Mouse (Mus musculus) kidney, postnatal 0 days (tissue): ENCODE results near the gene Dnajc6. TPM values are rescaled to one million over a fixed set of nuclear protein-coding genes. Genes with fewer than 3 reads are reported as not detected.

Source experiments
- ATAC-seq: fragments of 200-750 bp; cut with Nextera tagmentation; replicated peaks from 2 replicates; pipeline ENCODE4 v1.8.0; 2017; ENCODE audit warnings: low read depth, moderate number of reproducible peaks, moderate TSS enrichment, moderate library complexity; ENCODE audit not compliant: low FRiP score
- DNase-seq: peaks from one replicate; pipeline ENCODE4 v3.0.0-alpha.2; 2016; ENCODE audit warnings: low spot score
- H3K27ac ChIP-seq: fragments of 300-500 bp; sonication (generic); 2 replicates; pipeline ENCODE4 v1.5.1; 2014; ENCODE audit warnings: mild to moderate bottlenecking
- H3K27me3 ChIP-seq: fragments of 300-500 bp; sonication (generic); 2 replicates; pipeline ENCODE4 v1.6.1; 2014; ENCODE audit warnings: low read length, mixed read lengths; ENCODE audit not compliant: insufficient read depth
- H3K36me3 ChIP-seq: fragments of 300-500 bp; sonication (generic); 2 replicates; pipeline ENCODE4 v1.6.1; 2014; ENCODE audit warnings: low read length, mixed read lengths; ENCODE audit not compliant: insufficient read depth
- H3K4me1 ChIP-seq: fragments of 300-500 bp; sonication (generic); replicated peaks from 2 replicates; pipeline ENCODE4 v1.6.1; 2014; ENCODE audit warnings: antibody characterized with exemption, low read length, mixed read lengths; ENCODE audit not compliant: insufficient read depth
- H3K4me2 ChIP-seq: fragments of 300-500 bp; sonication (generic); 2 replicates; pipeline ENCODE4 v1.6.1; 2014; ENCODE audit warnings: mild to moderate bottlenecking, low read length, moderate library complexity, mixed read lengths
- H3K4me3 ChIP-seq: fragments of 300-500 bp; sonication (generic); replicated peaks from 2 replicates; pipeline ENCODE4 v1.5.1; 2014; ENCODE audit warnings: low read depth, low read length
- H3K9ac ChIP-seq: fragments of 300-500 bp; sonication (generic); 2 replicates; pipeline ENCODE4 v1.6.1; 2014; ENCODE audit warnings: low read depth, low read length
- H3K9me3 ChIP-seq: fragments of 300-500 bp; sonication (generic); replicated peaks from 2 replicates; pipeline ENCODE4 v1.6.1; 2016; ENCODE audit warnings: low read length, inconsistent platforms, mixed read lengths
- CTCF ChIP-seq: IDR thresholded peaks from 2 replicates; pipeline ENCODE4 v1.5.1; 2016; ENCODE audit warnings: antibody characterized with exemption, low read depth, mild to moderate bottlenecking, moderate library complexity
- WGBS: fragments of 180-500 bp; shearing (Covaris S2); extraction: QIAGEN DNeasy Blood & Tissue Kit; methylation state at CpG from one replicate; pipeline ENCODE4 v1.1.7; 2014; 5-methylcytosine and 5-hydroxymethylcytosine counted together
- polyA plus RNA-seq: library from polyadenylated mRNA; unstranded; fragments of >200 nt; fragmentation: Nextera tagmentation; extraction: Ambion mirVana; gene quantifications from 2 replicates; pipeline ENCODE4 v1.2.1, GENCODE M21; 2015

Dnajc6 gene
- polyA plus RNA-seq, 1 experiment from 2014 or later: 2.8 TPM

GRCm38 (mm10) chr4:101584524-101585454 lies 88.3 kb downstream of the Dnajc6 start:
- peak; percentile 65 for DNase-seq
- 34% methylated on average over 19 of the region's 19 CpGs for WGBS
- H3K27ac ChIP-seq: no peak overlapping the region

DNA sequence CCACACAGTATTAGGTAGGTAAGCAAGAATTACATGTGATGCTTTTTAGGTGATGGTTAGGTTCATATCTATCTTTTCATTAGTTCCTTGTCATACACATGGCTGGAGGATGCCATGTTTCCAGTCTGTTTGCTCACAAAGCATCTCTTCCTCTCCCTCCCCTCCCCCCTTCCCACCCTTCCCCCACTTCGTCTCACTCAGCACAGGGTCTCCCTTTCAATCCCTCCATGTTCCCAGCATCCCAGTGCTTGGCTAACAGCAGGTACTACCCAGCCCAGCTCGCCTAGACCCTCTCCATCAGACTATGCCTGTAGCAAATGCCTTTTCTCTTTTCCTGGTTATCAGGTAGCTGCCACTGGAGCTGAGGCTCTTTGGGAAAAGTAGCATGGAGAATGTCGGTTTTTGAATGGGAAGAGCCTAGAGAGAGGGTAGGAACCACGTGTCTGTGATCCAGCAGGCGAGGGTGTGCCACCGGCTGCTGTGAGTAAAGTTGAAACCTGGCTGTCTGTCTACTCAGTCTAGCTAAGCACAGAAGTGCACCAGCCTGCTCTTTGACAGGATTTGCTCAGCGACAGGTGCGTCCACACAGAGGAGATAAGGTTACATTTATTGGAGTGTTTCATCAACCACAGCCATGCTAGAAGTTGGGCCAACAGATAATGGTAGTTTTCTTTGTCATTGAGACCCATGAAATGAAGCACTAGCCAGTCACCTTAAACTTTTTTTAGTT lies 89.2 kb downstream of the Dnajc6 start:
- H3K27ac ChIP-seq: no peak overlapping the region
- H3K4me1 ChIP-seq: no peaks in the 10 kb centered on the region
- WGBS: 36% methylated on average over 8 of the region's 8 CpGs
- no peak for TF ChIP-seq CTCF
- ATAC-seq (no peak), DNase-seq (no peak)
- no peaks in the 10 kb centered on the region for H3K27me3 ChIP-seq
- no peak overlapping the region for H3K4me2 ChIP-seq
- H3K9me3 ChIP-seq: no peaks in the 10 kb centered on the region
- H3K4me3 ChIP-seq: no peak overlapping the region
- no peaks in the 10 kb centered on the region for H3K36me3 ChIP-seq
- no peak overlapping the region for H3K9ac ChIP-seq

More at GRCm38 (mm10) chr4:101584524-101585454, 88.3 kb downstream of the Dnajc6 start:
- no peak for TF ChIP-seq CTCF
- no peaks in the 10 kb centered on the region for H3K4me1 ChIP-seq
- no peak overlapping the region for H3K4me3 ChIP-seq
- H3K27me3 ChIP-seq: no peaks in the 10 kb centered on the region
- H3K4me2 ChIP-seq: no peak overlapping the region
- H3K9ac ChIP-seq: no peak overlapping the region
- no peaks in the 10 kb centered on the region for H3K9me3 ChIP-seq
- ATAC-seq: peak; percentile 52
- no peaks in the 10 kb centered on the region for H3K36me3 ChIP-seq

- H3K36me3 ChIP-seq: no peaks in the 10 kb centered on the region
- H3K9me3 ChIP-seq: no peaks in the 10 kb centered on the region
- WGBS: 57% methylated on average over 8 of the region's 8 CpGs
- ATAC-seq (no peak), DNase-seq (no peak)
- no peak overlapping the region for H3K9ac ChIP-seq
- no peaks in the 10 kb centered on the region for H3K27me3 ChIP-seq
- H3K4me1 ChIP-seq: no peaks in the 10 kb centered on the region
- H3K27ac ChIP-seq: no peak overlapping the region
- no peak for TF ChIP-seq CTCF
- no peak overlapping the region for H3K4me2 ChIP-seq
- H3K4me3 ChIP-seq: no peak overlapping the region
Observed at GRCm38 (mm10) chr4:101588932-101589331, 92.5 kb downstream of the Dnajc6 start.

- 96% methylated on average over 3 of the region's 3 CpGs for WGBS
- Histone ChIP-seq H3K36me3 (no peaks in the 10 kb centered on the region), H3K27ac (no peak overlapping the region), H3K27me3 (no peaks in the 10 kb centered on the region), H3K4me3 (no peak overlapping the region), H3K4me1 (no peaks in the 10 kb centered on the region), H3K9me3 (no peaks in the 10 kb centered on the region), H3K4me2 (no peak overlapping the region), H3K9ac (no peak overlapping the region)
- DNase-seq (no peak), ATAC-seq (no peak)
- no peak for TF ChIP-seq CTCF
Observed at GRCm38 (mm10) chr4:101589771-101590170, 93.3 kb downstream of the Dnajc6 start.

DNA sequence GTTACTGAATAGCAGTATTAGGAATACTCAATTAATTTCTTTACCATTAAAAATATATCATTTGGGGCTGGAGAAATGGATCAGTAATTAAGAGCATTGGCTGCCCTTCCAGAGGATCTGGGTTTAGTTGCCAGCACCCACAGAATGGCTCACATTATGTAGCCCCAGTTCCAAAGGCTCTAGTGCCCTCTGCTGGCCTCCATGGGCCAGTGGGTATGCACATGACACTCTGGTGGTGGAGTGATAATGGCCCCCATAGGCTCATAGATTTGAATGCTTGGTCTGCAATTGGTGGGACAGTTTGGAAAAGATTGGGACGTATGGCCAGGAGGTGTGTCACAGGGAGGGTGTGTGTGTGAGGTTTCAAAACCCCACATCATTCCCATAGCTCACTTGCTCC lies 95.0 kb downstream of the Dnajc6 start:
- Histone ChIP-seq H3K9me3 (no peaks in the 10 kb centered on the region), H3K36me3 (no peaks in the 10 kb centered on the region), H3K9ac (no peak overlapping the region), H3K27me3 (no peaks in the 10 kb centered on the region), H3K4me2 (no peak overlapping the region), H3K4me3 (no peak overlapping the region), H3K27ac (no peak overlapping the region), H3K4me1 (no peaks in the 10 kb centered on the region)
- WGBS: 90% methylated on average over 1 of the region's 1 CpGs
- ATAC-seq (no peak), DNase-seq (no peak)
- TF ChIP-seq CTCF: peak; percentile 15; the same call in 1 of the 2 replicates

GRCm38 (mm10) chr4:101592466-101592865 lies 96.0 kb downstream of the Dnajc6 start:
- Histone ChIP-seq H3K9ac (no peak overlapping the region), H3K27ac (no peak overlapping the region), H3K9me3 (no peaks in the 10 kb centered on the region), H3K4me3 (no peak overlapping the region), H3K4me2 (no peak overlapping the region), H3K36me3 (no peaks in the 10 kb centered on the region), H3K4me1 (no peaks in the 10 kb centered on the region), H3K27me3 (no peaks in the 10 kb centered on the region)
- 78% methylated on average over 3 of the region's 3 CpGs for WGBS
- ATAC-seq: no peak
- no peak for TF ChIP-seq CTCF
- no peak for DNase-seq
